Mouse (Mus musculus) splenic B cell, adult 2 months (primary cell): Measurements from ENCODE around the gene Zbtb11.
"Not testable (repeated sequence)": the region's sequence is repeated elsewhere in the genome, so short reads cannot be mapped to it uniquely, and the experiment has no call there.

Experiments used
- DNase-seq: peaks from one replicate; pipeline ENCODE4 v3.0.0-alpha.2; 2011; ENCODE audit warnings: low read depth, low spot score
- H3K27me3 ChIP-seq: 2 replicates; pipeline ENCODE4 v1.6.1; 2012; ENCODE audit warnings: mild to moderate bottlenecking, low read length, moderate library complexity, mixed read lengths; ENCODE audit not compliant: control insufficient read depth, poor library complexity, insufficient read depth, severe bottlenecking
- H3K36me3 ChIP-seq: 2 replicates; pipeline ENCODE4 v1.6.1; 2012; ENCODE audit warnings: mild to moderate bottlenecking, low read length, moderate library complexity, mixed read lengths; ENCODE audit not compliant: control insufficient read depth, poor library complexity, insufficient read depth, severe bottlenecking

Gene Zbtb11

DNA sequence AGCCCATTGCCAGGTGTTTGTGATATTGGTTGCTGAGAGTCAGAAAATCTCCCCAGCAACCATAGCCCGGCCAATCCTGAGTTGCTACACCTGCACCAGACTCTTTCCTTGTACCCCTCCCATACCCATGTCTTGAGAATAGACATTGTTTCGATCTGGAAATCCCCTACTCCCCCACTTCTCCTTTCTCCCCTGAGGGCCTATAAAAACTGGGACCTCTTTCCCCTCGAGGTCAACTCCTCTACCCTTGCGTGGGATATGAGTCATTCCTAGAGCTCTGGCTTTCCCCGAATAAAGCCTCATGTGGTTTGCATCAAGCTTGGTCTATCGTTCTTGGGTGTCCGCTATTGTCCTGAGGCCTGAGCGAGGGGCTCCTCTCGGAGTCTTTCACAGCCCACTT, 19.5 kb upstream of the Zbtb11 start:
- not testable (repeated sequence) for H3K36me3 ChIP-seq, H3K27me3 ChIP-seq
- DNase-seq, result peak; percentile 30

DNA sequence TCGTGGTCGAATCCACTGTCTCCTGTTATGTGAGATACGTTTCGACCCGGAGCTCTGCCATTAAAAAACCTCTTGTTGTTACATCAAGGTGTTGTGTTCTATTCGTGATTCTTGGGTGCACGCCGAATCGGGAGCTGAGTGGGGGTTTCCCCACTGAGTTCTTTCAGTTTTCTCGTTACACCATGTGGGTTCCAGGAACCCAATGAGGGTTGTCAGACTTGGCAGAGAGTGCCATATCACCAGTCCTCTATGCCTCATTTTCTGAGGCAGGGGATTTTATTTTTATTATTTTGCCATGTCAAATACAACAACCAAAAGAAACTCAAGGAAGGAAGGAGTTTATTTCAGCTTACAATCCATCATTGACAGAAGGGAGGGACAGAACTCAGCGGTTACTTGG, 10.6 kb upstream of the Zbtb11 start:
- not testable (repeated sequence) for H3K36me3 ChIP-seq, H3K27me3 ChIP-seq, DNase-seq

DNA sequence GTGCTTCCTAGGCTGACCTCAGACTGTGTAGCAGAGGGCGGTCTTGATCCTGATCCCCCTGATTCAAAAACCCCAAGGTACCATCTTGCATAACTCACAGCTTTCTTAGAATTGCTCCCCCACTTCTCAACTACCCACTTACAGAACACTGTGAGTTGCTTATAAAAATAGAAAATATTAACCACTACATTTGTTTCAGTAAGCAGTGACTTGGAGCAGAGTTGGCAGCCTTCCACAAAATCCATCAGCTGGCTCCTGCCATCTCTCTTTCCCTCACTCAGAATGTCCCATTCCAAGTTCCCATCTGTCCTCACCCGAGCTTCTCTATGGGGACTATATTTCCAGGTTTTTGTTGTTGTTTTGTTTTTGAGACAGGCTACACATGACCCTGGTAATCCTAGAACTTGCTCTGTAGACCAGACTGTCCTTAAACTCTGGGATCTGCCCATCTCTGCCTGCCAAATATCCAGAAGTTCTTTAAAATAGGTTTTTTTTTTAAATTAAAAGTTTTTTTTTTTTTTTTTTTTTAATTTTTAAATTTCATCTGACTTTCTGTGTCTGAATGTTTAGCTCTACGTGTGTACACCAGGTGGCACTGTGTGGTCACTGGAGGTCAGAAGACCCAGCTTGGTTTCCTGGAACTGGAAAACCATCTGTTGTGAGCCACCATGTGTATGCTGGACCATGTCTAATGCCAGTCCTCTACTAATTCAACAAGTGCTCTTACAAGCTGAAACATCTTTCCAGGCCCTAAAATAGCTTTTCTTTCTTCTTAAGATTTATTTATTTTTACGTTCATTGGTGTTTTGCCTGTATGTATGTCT, 9.3 kb upstream of the Zbtb11 start:
- peaks cover 2% of the 10 kb centered on the region; the same call in 1 of the 2 replicates for H3K36me3 ChIP-seq
- DNase-seq, result peak; percentile 79
- no peaks in the 10 kb centered on the region for H3K27me3 ChIP-seq

DNA sequence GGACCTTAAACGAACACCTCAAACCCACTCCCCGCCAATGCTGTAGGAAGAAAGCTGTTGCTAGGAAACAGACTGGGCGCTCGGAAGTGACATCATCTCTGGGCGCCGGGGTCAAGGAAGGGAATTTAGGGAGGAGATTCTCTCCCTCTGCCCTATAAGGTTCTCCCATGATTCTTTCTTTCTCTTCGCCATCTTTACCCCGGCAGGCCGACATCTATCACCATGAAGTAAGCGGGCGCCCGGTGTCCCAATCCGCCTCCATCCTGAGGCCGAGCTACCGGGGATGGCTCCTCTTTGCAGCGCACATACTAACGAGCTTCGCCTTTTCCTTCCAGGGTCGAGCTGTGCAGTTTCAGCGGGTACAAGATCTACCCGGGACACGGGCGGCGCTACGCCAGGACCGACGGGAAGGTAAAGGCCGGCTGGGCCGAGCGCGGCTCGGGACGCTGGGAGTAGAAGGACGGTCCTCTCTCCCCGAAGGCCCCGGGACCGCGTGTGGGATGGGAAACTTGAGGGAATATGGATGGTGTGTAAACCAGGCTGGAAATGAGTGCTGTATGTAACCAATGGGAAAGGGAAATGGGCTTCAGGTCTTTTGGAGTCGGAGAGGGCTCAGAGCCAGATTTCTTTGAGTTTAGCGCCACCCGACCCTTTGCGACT, 7.3 kb upstream of the Zbtb11 start, which contains the start of gene Rpl24:
Gene Rpl24, plus strand, starts transcription at position 64 of the 660 bp plus-strand sequence.
- Histone ChIP-seq H3K27me3 (no peaks in the 10 kb centered on the region), H3K36me3 (peaks cover 12% of the 10 kb centered on the region)
- peak; percentile 93 for DNase-seq

DNA sequence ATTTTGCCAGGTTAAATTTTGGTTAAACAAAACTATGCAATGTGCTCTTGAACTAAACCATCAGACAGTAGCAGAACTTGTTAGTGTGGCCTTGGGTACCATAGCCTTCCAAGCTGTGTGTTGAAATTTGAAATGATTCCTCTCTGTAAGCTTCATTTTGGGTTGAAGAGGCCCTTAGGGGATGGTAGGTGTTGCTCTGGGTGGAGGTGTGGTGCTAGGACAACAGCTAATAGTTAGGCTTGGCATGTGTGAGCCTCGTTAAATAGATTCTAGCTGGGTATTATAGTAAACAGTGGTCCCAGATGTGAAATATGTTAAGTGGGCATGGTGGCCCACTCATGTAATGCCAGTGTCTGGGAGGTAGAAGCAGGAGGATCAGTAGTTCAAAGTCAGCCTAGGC, 6.5 kb upstream of the Zbtb11 start:
- Histone ChIP-seq H3K27me3 (no peaks in the 10 kb centered on the region), H3K36me3 (peaks cover 17% of the 10 kb centered on the region)
- no peak for DNase-seq

DNA sequence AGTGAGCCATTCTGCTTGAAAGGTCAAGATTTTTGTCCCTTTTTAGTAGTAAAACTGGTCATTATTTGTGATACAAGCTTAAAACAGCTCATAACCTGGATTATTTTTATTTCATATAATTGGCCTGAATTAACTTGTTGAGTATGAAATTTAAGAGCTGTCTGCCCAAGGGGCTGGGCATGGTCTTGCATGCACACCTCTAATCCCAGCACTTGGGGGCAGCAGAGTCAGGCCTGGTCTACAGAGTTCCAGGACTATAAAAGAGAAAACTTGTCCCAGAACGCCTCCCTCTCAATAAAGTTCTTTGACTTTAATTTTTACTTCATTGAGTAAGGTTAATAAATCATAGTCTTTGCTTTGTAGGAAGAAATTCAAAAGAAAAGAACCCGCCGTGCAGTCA, 4.5 kb upstream of the Zbtb11 start:
- DNase-seq, result peak; percentile 76
- no peaks in the 10 kb centered on the region for H3K27me3 ChIP-seq

DNA sequence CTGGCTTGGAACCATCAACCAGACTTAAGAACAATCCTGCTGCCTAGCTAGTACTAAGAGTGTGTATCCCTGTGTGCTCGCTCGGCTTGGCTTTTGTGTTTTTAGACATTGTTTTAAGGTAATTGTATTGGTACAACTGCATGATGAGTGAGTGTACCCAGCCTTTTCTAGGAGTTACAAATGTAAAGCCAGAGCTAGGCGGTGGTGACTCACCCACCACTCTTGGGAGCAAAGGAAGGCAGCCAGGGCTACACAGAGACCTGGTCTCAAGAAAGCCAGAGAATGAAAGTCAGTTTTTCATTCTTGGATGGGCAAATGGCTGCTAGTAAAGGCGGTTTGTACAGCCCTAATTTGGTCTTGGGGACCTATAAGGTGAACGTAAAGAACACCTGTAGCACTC, 3.3 kb upstream of the Zbtb11 start:
- no peak for DNase-seq
- Histone ChIP-seq H3K27me3 (no peaks in the 10 kb centered on the region), H3K36me3 (peaks cover 18% of the 10 kb centered on the region)

More for the DNA sequence above, 4.5 kb upstream of the Zbtb11 start:
- H3K36me3 ChIP-seq, result peaks cover 18% of the 10 kb centered on the region

DNA sequence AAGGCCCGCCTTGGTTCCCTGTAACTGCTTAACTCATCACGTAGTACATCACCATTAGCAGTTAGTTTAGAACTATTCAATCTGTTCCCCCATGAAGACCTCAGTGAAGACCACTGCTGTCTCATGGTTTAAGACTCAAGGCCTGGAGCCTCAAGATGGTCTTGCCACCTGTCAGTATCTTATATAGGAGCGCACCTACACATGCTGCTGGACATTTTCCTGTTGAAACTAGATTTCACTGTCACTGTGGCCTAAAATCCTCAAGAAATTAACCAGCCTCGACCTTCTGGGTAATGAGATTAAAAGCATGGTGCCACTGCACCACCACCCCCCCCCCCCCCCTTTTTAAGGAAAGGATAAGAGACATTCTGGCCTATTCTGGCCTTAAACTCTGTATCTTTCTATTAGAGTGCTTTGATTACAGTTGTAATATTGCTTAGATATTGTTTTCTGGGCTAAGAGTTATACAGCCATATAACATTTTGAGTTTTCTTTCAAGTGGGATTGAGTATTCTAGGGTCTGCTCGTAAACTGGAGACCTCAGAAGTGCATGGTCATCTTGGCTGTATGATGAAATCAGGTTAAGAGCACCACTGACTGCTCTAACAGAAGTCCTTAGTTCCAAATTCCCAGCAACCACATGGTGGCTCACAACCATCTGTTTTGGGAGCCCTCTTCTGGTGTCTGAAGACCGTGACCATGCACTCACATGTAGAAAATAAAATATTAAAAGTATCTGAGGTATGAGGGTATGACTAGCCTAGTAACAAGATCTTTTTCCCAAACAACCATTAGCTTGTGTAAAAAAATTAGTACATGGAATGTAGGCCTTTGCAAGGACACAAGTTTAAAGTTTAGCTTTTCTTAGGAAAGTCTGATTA, 1.7 kb upstream of the Zbtb11 start:
- no peak for DNase-seq
- peaks cover 18% of the 10 kb centered on the region for H3K36me3 ChIP-seq

DNA sequence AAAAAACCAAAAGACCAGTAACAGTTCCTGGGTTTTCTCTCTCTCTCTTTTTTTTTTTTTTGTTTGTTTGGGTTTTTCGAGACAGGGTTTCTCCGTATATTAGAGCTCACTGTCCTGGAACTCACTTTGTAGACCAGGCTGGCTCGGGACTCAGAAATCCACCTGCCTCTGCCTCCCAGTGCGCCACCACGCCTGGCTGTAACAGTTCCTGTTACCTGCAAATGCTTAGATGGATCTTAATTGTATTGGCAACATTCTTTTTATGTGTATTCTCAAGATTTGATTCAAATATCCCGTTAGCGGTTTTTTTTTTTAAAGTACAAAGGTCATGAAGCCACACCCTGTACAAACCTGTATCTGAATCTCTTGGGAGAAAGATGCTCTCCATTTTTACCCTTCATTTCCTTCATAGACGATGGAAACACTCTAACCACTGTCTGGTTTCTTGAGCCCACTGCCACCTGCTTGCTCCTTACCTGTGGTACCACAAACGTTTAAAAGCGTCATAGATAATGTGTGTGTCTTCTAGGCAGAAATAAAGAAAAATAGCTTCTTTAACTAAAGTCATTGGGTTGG, 969 bp upstream of the Zbtb11 start:
- peaks cover 18% of the 10 kb centered on the region for H3K36me3 ChIP-seq
- no peak for DNase-seq
- no peaks in the 10 kb centered on the region for H3K27me3 ChIP-seq

More for the DNA sequence above, 1.7 kb upstream of the Zbtb11 start:
- H3K27me3 ChIP-seq, result no peaks in the 10 kb centered on the region

DNA sequence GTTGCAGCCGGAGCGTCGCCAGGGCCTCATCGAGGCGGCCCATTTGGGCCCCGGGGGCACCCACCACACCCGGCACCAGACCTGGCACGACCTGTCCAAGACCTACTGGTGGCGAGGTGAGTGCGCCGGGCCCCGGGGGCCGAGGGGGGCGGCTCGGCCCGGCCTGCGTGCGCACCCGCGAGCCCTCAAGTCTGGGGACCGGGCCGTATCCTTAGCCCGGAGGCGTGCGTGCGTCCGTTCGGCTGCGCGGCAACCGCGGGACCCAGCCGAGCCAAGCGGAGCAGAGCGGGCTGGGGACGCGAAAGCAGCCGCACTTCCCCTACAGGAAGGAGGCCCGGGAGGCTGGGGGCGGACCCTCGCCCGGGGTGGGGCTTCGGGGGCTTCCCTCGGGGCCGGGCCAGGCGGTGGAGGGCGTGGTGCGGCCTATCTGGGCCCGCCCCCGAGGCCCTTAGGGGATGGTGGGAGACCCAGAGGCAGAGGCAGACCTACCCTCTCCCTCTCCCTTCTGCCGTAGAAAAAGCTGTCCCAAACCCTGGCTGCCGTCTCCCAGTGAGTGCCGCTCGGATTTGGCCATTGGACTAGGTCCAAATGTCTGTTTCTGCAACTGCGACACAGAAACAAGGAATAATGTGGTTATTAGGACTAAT, 696 bp downstream of the Zbtb11 start:
- peak; percentile 89 for DNase-seq
- no peaks in the 10 kb centered on the region for H3K27me3 ChIP-seq

DNA sequence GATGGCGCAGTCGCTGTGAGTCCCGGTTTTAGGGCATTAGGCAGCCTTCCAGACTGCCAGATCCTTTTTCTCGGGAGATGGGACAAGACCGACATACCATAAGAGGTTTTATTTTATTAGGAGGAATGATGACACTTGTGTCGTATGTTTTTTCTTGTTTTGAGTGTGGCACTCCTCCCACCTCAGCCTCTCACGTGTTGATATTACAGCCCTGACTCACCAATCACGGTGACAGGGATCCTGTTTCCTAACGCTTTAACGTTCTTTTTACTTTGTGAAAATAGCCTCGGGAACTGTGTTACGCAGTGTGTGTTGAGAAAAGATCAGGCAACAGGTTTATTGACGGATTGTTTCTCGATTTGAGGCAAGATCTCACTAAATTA, 1.2 kb downstream of the Zbtb11 start:
- no peaks in the 10 kb centered on the region for H3K27me3 ChIP-seq
- peaks cover 16% of the 10 kb centered on the region for H3K36me3 ChIP-seq
- peak; percentile 48 for DNase-seq

More for the DNA sequence above, 696 bp downstream of the Zbtb11 start:
- peaks cover 16% of the 10 kb centered on the region for H3K36me3 ChIP-seq

DNA sequence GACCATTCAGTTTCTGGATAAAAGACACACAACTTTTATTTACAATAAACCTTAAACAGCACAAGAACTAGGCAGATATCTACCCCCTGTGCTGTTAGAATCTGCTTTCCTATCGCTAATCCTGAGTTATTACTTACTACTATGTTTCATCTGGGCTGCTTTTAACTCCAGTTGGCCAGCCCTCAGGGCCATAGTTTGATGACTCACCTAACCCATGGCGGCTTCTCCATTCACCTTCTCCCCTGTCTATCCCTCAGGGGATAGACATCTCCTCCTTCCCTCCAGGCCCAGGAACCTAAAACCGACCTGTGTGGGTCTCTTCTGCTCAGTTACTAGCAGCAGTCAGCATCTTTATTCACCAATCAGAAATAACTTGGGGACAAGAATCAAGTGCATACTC, 12.3 kb downstream of the Zbtb11 start:
- peaks cover 4% of the 10 kb centered on the region; the same call in 1 of the 2 replicates for H3K36me3 ChIP-seq
- no peaks in the 10 kb centered on the region for H3K27me3 ChIP-seq
- DNase-seq, result no peak

DNA sequence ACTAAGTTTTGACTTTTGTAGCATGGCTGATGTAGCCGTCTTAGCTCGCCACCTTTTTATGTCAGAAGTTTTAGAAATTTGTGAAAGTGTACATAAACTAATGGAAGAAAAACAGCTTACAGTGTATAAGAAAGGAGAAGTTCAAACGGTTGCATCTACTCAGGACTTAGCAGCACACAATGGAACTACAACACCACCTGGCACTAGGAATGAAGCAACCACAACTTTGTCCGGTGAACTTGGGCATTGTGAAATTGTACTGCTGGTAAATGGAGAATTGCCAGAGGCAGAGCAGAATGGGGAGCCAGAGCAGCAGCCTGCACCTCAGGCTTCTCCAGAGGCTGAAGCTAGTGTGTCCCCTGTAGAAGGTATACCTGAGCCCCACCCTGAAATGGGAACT, 16.6 kb downstream of the Zbtb11 start:
- no peak for DNase-seq
- Histone ChIP-seq H3K36me3 (peaks cover 7% of the 10 kb centered on the region; the same call in 1 of the 2 replicates), H3K27me3 (no peaks in the 10 kb centered on the region)

DNA sequence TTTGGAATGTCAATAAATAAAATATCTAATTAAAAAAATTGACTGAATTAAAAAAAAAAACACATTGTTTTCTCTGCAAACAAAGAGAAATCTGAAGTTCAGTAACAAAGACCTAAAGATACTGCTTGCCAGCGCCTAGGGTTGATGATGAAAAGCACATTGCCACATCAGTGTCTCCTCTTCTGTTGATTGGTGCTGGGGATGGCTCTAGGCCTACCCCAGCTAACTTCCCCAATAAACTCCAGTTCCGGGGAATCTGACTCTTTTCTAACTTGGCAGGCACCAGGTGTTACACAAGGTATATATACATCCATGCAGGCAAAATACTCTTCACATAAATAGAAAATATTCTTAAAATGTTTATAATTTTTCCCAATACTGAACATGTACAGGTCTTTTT, 20.6 kb downstream of the Zbtb11 start:
- peaks cover 9% of the 10 kb centered on the region; the same call in 1 of the 2 replicates for H3K36me3 ChIP-seq
- H3K27me3 ChIP-seq, result no peaks in the 10 kb centered on the region
- DNase-seq, result no peak
